Mouse (Mus musculus) kidney, adult 18-20 months (tissue): Measurements from ENCODE around the gene Abcg8.
A peak's percentile ranks its signal among the peaks of the same experiment; 100 is the strongest.

Source experiments
- DNase-seq: peaks from one replicate; pipeline ENCODE4 v3.0.0; 2021

The Abcg8 gene

DNA sequence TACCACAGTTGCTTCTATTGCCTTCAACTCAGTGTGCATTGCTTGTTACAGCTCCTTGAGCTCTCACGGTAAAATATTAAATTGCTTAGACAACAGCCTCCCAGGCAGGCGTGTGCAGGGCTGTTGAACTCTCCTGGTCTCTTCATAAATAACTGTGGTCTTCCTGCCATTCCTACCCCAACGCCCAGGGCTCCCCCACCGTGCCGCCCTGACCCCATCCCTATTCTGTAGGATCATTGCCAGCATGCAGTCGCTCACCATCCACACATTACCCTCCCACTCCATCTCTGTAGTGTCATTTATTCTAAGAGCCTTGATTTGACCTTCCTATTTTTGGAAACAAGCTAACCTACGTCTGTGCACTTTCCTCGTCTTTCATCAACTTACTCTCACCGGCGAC lies 11.0 kb upstream of the Abcg8 start:
- no peak for DNase-seq

DNA sequence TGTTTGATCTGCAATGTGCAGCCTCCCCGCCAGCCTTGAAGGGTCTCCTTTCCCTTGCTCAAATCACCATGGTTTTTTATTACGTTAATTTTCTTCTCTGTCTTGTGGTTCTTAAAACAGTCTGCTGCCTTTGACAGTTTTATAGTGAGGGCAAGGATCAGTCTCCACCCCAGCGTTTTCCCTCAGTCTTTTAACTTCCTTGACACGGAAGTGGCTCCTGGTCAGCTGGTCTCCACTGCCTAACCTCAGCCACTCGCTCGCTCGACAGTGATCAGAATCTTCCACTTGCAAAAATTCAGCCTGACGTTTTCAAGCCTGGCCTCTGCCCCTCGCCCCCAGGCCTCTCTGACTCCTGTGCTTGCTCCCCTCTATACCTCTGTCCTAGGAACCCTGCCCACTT lies 10.4 kb upstream of the Abcg8 start:
- DNase-seq = no peak

GRCm38 (mm10) chr17:84667848-84668247 lies 8.3 kb upstream of the Abcg8 start:
- DNase-seq = no peak

GRCm38 (mm10) chr17:84672376-84673369 lies 3.4 kb upstream of the Abcg8 start:
- peak; percentile 65 for DNase-seq

- no peak for DNase-seq
Observed at GRCm38 (mm10) chr17:84674048-84674447, 2.1 kb upstream of the Abcg8 start.

GRCm38 (mm10) chr17:84675204-84675603 lies 898 bp upstream of the Abcg8 start:
- no peak for DNase-seq

DNA sequence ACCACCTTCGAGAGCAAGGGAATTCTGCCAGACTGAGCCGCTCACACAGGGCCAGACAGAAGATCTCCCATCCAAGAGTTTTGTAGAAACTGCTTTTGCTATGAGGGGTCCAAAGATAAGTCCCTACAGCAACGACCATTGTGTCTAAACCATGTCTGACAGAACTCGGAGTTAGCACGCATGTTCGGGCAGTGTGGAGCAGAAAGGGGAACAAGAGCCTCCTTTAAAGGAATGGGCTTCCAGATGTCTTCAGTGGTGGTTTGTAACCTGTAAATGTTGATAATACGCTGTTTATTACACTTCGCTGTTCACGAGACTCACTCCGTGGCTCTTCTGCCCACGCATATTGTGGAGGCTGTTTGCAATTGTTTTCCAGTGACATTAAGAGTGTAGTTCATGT lies 1.5 kb downstream of the Abcg8 start:
- DNase-seq = no peak

GRCm38 (mm10) chr17:84681670-84682069 lies 5.6 kb downstream of the Abcg8 start:
- no peak for DNase-seq

GRCm38 (mm10) chr17:84682734-84683717 lies 6.9 kb downstream of the Abcg8 start, which contains the start of gene Abcg5:
Gene Abcg5, minus strand, starts transcription at chr17:84683011.
- DNase-seq = no peak

GRCm38 (mm10) chr17:84684284-84684683 lies 8.2 kb downstream of the Abcg8 start:
- DNase-seq = no peak

DNA sequence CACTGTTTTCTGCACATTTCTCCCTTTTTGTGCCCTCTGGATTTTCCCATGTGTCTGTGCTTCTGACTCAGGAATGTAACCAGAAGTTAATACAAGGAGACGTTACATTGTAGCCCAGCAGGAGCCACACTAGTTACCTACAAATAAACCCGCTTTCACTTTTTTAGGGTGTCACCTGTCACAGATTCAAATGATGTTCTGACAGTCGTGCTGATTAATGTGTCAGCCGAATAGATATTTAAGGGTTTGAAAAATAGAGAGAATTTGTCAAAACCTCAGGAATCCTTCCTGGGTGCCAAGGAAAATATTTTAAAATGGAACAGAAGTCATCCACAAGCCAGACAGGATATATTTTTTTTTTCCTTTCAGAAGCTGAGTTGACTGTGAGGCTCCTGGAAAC lies 9.2 kb downstream of the Abcg8 start:
- no peak for DNase-seq

GRCm38 (mm10) chr17:84687994-84688393 lies 11.9 kb downstream of the Abcg8 start:
- DNase-seq = no peak

- DNase-seq = no peak
Observed at GRCm38 (mm10) chr17:84688834-84689233, 12.7 kb downstream of the Abcg8 start.

GRCm38 (mm10) chr17:84689316-84689715 lies 13.2 kb downstream of the Abcg8 start:
- DNase-seq = peak; percentile 29

GRCm38 (mm10) chr17:84690111-84690510 lies 14.0 kb downstream of the Abcg8 start:
- DNase-seq = no peak

DNA sequence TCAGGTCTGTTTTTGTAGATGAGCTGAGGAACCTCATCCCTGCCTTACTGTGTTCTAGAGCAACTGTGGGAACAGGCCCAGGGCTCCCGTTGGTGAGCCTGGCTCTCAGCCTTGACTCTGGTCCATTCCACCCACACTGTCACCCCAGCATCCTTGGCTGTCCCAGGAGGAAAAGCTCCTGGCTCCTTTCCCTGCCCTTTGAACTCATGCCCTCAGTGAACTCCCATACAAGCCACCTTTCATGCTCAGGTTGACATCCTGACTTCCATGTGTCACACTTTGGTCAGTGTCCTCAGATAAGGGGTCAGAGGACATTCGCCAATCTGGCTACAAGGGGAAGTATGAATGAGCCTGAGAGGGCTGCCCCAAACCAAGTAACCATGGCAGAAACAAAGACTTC lies 17.6 kb downstream of the Abcg8 start:
- no peak for DNase-seq

GRCm38 (mm10) chr17:84696537-84696936 lies 20.4 kb downstream of the Abcg8 start:
- peak; percentile 17 for DNase-seq

DNA sequence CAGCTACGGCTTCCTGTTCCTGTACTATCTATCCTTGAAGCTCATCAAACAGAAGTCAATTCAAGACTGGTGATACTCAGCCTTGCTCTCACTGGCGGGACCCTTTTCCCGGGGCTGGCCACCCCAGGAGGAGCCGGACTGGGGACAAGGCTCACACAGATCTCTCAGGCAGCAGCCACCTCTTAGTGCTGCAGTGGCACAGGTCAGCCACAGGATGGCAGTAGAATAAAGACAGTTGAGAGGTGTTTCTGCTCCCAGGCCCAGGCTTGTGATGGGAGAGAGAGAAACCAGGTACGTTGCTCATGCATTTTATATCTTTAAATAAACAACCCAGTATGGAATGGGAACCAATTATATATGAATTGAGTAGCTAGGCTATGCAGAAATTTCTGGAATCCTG lies 22.6 kb downstream of the Abcg8 start:
- peak; percentile 65 for DNase-seq

- DNase-seq = no peak
Observed at GRCm38 (mm10) chr17:84707407-84707806, 31.3 kb downstream of the Abcg8 start.

- no peak for DNase-seq
Observed at GRCm38 (mm10) chr17:84708818-84709217, 32.7 kb downstream of the Abcg8 start.

- no peak for DNase-seq
Observed at GRCm38 (mm10) chr17:84709403-84709851, 33.3 kb downstream of the Abcg8 start.

- DNase-seq = no peak
Observed at GRCm38 (mm10) chr17:84713563-84714164, 37.6 kb downstream of the Abcg8 start.

- DNase-seq = no peak
Observed at GRCm38 (mm10) chr17:84714930-84715329, 38.8 kb downstream of the Abcg8 start.
